Mouse (Mus musculus) brain, embryonic 18.5 days (tissue): Measurements from ENCODE around the gene Gm6583.
"Not testable (repeated sequence)": the region's sequence is repeated elsewhere in the genome, so short reads cannot be mapped to it uniquely, and the experiment has no call there.

Source experiments
- DNase-seq: peaks from one replicate; pipeline ENCODE4 v3.0.0-alpha.2; 2012; ENCODE audit warnings: low read depth, low spot score

Gene Gm6583

GRCm38 (mm10) chr5:112325546-112326445 is 30.0 kb downstream of the Gm6583 start, which contains the start of gene Tfip11:
Gene Tfip11 (plus strand): TSS chr5:112326358.
- DNase-seq: peak; percentile 90

GRCm38 (mm10) chr5:112324637-112325545 is 30.9 kb downstream of the Gm6583 start:
- no peak for DNase-seq

- no peak for DNase-seq
Measured at GRCm38 (mm10) chr5:112323246-112323645, 32.6 kb downstream of the Gm6583 start.

- no peak for DNase-seq
Measured at GRCm38 (mm10) chr5:112321376-112321775, 34.5 kb downstream of the Gm6583 start.

- DNase-seq: no peak
Measured at GRCm38 (mm10) chr5:112320936-112321335, 34.9 kb downstream of the Gm6583 start.

- no peak for DNase-seq
Measured at GRCm38 (mm10) chr5:112320379-112320778, 35.5 kb downstream of the Gm6583 start.

GRCm38 (mm10) chr5:112319343-112319742 is 36.5 kb downstream of the Gm6583 start:
- not testable (repeated sequence) for DNase-seq

GRCm38 (mm10) chr5:112317328-112317727 is 38.5 kb downstream of the Gm6583 start:
- DNase-seq: no peak

- DNase-seq: no peak
Measured at GRCm38 (mm10) chr5:112316468-112316867, 39.4 kb downstream of the Gm6583 start.

- no peak for DNase-seq
Measured at GRCm38 (mm10) chr5:112313222-112313885, 42.5 kb downstream of the Gm6583 start.

GRCm38 (mm10) chr5:112305842-112306241 is 50.0 kb downstream of the Gm6583 start:
- DNase-seq: no peak
